Mouse (Mus musculus): Measurements from ENCODE around the gene Ctnna3. TPM values are rescaled to one million over a fixed set of nuclear protein-coding genes. Genes with fewer than 3 reads are reported as not detected.

Gene Ctnna3
- polyA plus RNA-seq, 1 experiment from 2014 or later, result 1.1 TPM

DNA sequence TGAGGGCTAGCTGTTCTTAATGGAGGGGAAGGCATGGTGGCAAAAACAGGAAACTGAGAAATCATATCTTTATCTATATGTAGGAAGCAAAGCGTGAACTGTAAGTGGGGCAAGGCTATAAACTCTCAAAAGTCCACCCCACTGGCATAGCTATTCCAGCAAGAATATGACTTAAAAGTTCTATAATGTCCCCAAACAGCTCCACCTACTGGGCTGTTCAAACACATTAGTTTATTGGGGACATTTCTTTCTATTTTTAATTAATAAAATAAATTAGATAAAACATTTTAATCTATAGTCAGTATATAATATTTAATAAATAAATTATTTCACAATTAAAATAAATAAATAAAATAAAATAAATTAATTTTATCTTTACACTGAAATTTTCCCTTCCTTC lies 845.2 kb downstream of the Ctnna3 start:
- no peaks in the 10 kb centered on the region for H3K27me3 ChIP-seq (replicated peaks; ENCODE audit: control insufficient read depth, insufficient read depth, low read length)
- H3K36me3 ChIP-seq (ENCODE audit: control insufficient read depth, insufficient read depth), result no peaks in the 10 kb centered on the region
- no peaks in the 10 kb centered on the region for H3K4me1 ChIP-seq (replicated peaks; ENCODE audit: control insufficient read depth, insufficient read depth, low read length)
- 90% methylated on average over 1 of the region's 1 CpGs for WGBS
- H3K9me3 ChIP-seq (ENCODE audit: control insufficient read depth, low read length), result peaks cover 4% of the 10 kb centered on the region; the same call in 1 of the 2 replicates
- H3K27ac ChIP-seq (ENCODE audit: low read length), result no peak overlapping the region
- H3K4me3 ChIP-seq (replicated peaks; ENCODE audit: low read length), result no peak overlapping the region
- H3K9ac ChIP-seq (replicated peaks; ENCODE audit: low read depth, low read length), result no peak overlapping the region
- no peak overlapping the region for H3K4me2 ChIP-seq (ENCODE audit: low read length)
- ATAC-seq, result no peak

- no peaks in the 10 kb centered on the region for H3K36me3 ChIP-seq (ENCODE audit: control insufficient read depth, insufficient read depth)
- H3K9ac ChIP-seq (replicated peaks; ENCODE audit: low read depth, low read length), result no peak overlapping the region
- H3K4me1 ChIP-seq (replicated peaks; ENCODE audit: control insufficient read depth, insufficient read depth, low read length), result no peaks in the 10 kb centered on the region
- no peaks in the 10 kb centered on the region for H3K27me3 ChIP-seq (replicated peaks; ENCODE audit: control insufficient read depth, insufficient read depth, low read length)
- ATAC-seq, result no peak; the same call in 1 of the 2 replicates
- no peak overlapping the region for H3K27ac ChIP-seq (ENCODE audit: low read length)
- H3K4me2 ChIP-seq (ENCODE audit: low read length), result no peak overlapping the region
- no peaks in the 10 kb centered on the region for H3K9me3 ChIP-seq (ENCODE audit: control insufficient read depth, low read length)
- 74% methylated on average over 2 of the region's 2 CpGs for WGBS
- H3K4me3 ChIP-seq (replicated peaks; ENCODE audit: low read length), result no peak overlapping the region
Observed at GRCm38 (mm10) chr10:64278836-64279235, 848.9 kb downstream of the Ctnna3 start.

- no peak for ATAC-seq
- Histone ChIP-seq H3K27me3 (replicated peaks; ENCODE audit: control insufficient read depth, insufficient read depth, low read length) (no peaks in the 10 kb centered on the region), H3K4me3 (replicated peaks; ENCODE audit: low read length) (no peak overlapping the region), H3K27ac (ENCODE audit: low read length) (no peak overlapping the region), H3K9me3 (ENCODE audit: control insufficient read depth, low read length) (no peaks in the 10 kb centered on the region), H3K4me1 (replicated peaks; ENCODE audit: control insufficient read depth, insufficient read depth, low read length) (no peaks in the 10 kb centered on the region), H3K9ac (replicated peaks; ENCODE audit: low read depth, low read length) (no peak overlapping the region), H3K36me3 (ENCODE audit: control insufficient read depth, insufficient read depth) (no peaks in the 10 kb centered on the region), H3K4me2 (ENCODE audit: low read length) (no peak overlapping the region)
Observed at GRCm38 (mm10) chr10:64305802-64306201, 875.9 kb downstream of the Ctnna3 start.

DNA sequence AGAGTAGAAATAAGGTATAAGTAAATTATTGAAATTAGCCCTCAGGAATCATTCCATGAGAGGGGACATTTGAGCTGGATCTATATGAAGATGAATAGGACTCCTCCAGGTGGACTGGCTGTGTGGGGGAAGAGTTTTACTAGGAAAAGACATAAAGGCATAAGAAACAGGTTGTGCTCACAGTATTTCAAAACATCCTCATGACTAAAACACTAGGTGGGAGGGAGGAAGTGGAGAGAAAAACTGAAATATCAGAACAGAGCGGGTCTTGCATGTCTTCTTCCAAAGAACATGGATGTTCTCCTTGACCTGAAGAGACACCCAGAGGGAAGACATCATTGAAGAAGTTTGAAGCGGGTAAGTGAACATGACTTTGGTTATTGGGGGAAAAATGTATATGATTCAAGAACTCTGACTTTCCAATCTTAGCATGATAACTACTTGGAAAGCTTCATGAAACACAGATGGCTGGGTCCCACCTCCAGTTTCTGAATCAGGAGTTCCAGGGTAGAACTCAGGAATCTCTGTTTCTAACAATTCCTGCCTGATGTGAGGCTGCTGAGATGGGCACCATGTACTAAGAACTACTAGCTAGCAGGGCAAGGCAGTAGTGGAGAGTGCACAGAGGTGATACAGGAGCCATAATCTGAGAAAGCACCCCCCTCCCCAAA lies 881.9 kb downstream of the Ctnna3 start:
- H3K9ac ChIP-seq (replicated peaks; ENCODE audit: low read depth, low read length), result no peak overlapping the region
- H3K4me1 ChIP-seq (replicated peaks; ENCODE audit: control insufficient read depth, insufficient read depth, low read length), result no peaks in the 10 kb centered on the region
- no peak for ATAC-seq
- H3K9me3 ChIP-seq (ENCODE audit: control insufficient read depth, low read length), result no peaks in the 10 kb centered on the region
- no peaks in the 10 kb centered on the region for H3K27me3 ChIP-seq (replicated peaks; ENCODE audit: control insufficient read depth, insufficient read depth, low read length)
- H3K36me3 ChIP-seq (ENCODE audit: control insufficient read depth, insufficient read depth), result no peaks in the 10 kb centered on the region
- no peak overlapping the region for H3K4me2 ChIP-seq (ENCODE audit: low read length)
- H3K4me3 ChIP-seq (replicated peaks; ENCODE audit: low read length), result no peak overlapping the region
- 94% methylated on average over 2 of the region's 2 CpGs for WGBS
- H3K27ac ChIP-seq (ENCODE audit: low read length), result no peak overlapping the region

DNA sequence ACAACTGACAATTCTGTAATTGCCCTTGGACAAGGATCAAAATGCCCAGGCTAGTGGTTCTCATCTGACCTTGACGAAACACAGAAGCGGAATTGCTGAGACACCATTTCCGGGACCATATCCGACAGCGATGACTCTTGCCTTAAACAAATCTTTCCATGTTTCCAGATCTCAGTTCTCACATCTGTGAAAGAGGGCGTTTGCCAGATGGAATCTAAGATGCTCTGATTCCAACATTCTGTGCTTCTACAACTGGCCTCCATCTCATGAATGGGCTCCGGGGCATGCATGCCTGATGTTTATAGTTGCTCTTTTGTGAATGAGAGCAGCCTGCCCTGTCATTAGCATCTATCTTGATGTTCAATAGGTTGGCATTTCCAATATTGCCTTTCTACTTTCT lies 890.4 kb downstream of the Ctnna3 start:
- H3K4me3 ChIP-seq (replicated peaks; ENCODE audit: low read length), result no peak overlapping the region
- H3K9ac ChIP-seq (replicated peaks; ENCODE audit: low read depth, low read length), result no peak overlapping the region
- no peaks in the 10 kb centered on the region for H3K36me3 ChIP-seq (ENCODE audit: control insufficient read depth, insufficient read depth)
- ATAC-seq, result no peak
- no peaks in the 10 kb centered on the region for H3K4me1 ChIP-seq (replicated peaks; ENCODE audit: control insufficient read depth, insufficient read depth, low read length)
- WGBS, result 80% methylated on average over 7 of the region's 7 CpGs
- no peak overlapping the region for H3K27ac ChIP-seq (ENCODE audit: low read length)
- H3K4me2 ChIP-seq (ENCODE audit: low read length), result no peak overlapping the region
- no peaks in the 10 kb centered on the region for H3K9me3 ChIP-seq (ENCODE audit: control insufficient read depth, low read length)
- H3K27me3 ChIP-seq (replicated peaks; ENCODE audit: control insufficient read depth, insufficient read depth, low read length), result no peaks in the 10 kb centered on the region

DNA sequence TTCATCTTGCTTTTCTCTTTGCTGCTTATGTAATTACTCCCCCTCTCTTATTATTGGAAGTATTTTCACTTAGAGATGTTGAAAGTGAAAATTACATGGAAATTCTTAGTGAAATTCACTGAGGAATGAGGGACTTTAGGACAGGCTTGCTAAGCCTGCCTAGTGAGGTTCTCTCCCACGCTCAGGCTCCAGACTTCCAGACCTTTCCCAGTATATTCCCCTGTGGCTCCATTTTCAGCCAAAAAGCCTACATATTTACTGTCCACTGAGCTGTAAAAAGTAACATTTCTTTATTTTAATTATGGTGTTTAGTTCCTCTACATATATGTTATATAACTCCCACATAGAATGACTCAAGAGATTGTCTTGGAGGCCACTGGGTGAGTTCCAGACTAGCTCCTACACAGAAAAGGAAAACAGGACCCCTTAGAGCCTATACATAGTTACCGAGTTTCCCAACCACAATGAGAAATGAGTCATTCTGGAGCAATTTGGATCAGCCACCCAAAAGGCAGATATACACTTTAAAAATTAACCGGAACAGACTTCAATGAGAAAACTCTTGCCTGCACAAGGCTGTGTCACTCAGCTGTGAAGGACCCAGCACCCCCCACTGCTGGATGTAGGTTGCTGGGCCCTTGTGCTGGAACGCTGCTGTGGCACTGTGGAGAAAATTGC lies 912.9 kb downstream of the Ctnna3 start:
- 60% methylated on average over 4 of the region's 4 CpGs for WGBS
- H3K4me1 ChIP-seq (replicated peaks; ENCODE audit: control insufficient read depth, insufficient read depth, low read length), result no peaks in the 10 kb centered on the region

DNA sequence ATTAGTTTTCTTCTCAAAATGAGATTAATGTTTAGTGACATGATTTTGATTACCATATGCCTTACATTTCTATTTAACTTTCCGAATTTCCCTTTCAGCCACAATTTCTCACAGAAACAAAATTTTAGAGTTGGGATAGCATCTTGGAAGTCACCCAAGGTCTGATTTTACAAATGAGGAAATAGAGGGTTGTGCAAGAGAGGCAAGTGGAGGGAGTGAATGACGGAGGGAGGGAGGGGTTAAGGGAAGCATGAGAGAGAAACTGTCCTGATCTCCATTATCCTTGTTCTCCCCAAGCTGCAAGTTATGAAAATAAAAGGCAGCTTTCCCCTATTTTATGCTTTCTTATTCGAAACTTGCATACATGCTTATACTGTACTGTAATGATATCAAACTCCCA lies 943.4 kb downstream of the Ctnna3 start:
- no peak overlapping the region for H3K9ac ChIP-seq (replicated peaks; ENCODE audit: low read depth, low read length)
- no peak overlapping the region for H3K4me3 ChIP-seq (replicated peaks; ENCODE audit: low read length)
- no peaks in the 10 kb centered on the region for H3K27me3 ChIP-seq (replicated peaks; ENCODE audit: control insufficient read depth, insufficient read depth, low read length)
- H3K36me3 ChIP-seq (ENCODE audit: control insufficient read depth, insufficient read depth), result no peaks in the 10 kb centered on the region
- no peak overlapping the region for H3K4me2 ChIP-seq (ENCODE audit: low read length)
- no peaks in the 10 kb centered on the region for H3K9me3 ChIP-seq (ENCODE audit: control insufficient read depth, low read length)
- no peak for ATAC-seq
- no peaks in the 10 kb centered on the region for H3K4me1 ChIP-seq (replicated peaks; ENCODE audit: control insufficient read depth, insufficient read depth, low read length)
- H3K27ac ChIP-seq (ENCODE audit: low read length), result no peak overlapping the region
- 83% methylated on average over 3 of the region's 3 CpGs for WGBS

More for the DNA sequence above, 912.9 kb downstream of the Ctnna3 start:
- Histone ChIP-seq H3K9ac (replicated peaks; ENCODE audit: low read depth, low read length) (no peak overlapping the region), H3K4me2 (ENCODE audit: low read length) (no peak overlapping the region), H3K27me3 (replicated peaks; ENCODE audit: control insufficient read depth, insufficient read depth, low read length) (no peaks in the 10 kb centered on the region), H3K36me3 (ENCODE audit: control insufficient read depth, insufficient read depth) (no peaks in the 10 kb centered on the region), H3K4me3 (replicated peaks; ENCODE audit: low read length) (no peak overlapping the region), H3K9me3 (ENCODE audit: control insufficient read depth, low read length) (no peaks in the 10 kb centered on the region), H3K27ac (ENCODE audit: low read length) (no peak overlapping the region)
- ATAC-seq, result no peak

DNA sequence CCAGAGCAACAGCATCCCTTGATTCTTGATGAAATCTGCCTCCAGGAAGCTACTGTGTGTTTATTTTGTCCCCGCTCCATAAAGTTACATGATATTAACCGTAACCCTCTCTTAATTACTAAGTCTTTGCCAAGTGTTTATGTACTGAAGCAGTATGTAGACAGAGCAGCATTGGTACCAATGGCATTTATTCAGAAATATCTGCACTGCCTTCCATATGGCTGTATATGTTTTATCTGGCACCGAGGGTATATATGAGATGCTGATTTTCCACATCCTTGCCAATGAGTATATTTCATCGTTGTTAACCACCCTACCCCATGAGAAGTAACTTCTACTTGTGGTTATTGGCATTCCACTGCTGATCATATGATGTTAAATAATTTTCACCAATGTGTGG lies 947.9 kb downstream of the Ctnna3 start:
- Histone ChIP-seq H3K27ac (ENCODE audit: low read length) (no peak overlapping the region), H3K27me3 (replicated peaks; ENCODE audit: control insufficient read depth, insufficient read depth, low read length) (no peaks in the 10 kb centered on the region), H3K4me2 (ENCODE audit: low read length) (no peak overlapping the region), H3K9ac (replicated peaks; ENCODE audit: low read depth, low read length) (no peak overlapping the region), H3K36me3 (ENCODE audit: control insufficient read depth, insufficient read depth) (no peaks in the 10 kb centered on the region), H3K4me1 (replicated peaks; ENCODE audit: control insufficient read depth, insufficient read depth, low read length) (no peaks in the 10 kb centered on the region), H3K4me3 (replicated peaks; ENCODE audit: low read length) (no peak overlapping the region), H3K9me3 (ENCODE audit: control insufficient read depth, low read length) (no peaks in the 10 kb centered on the region)
- WGBS, result 77% methylated on average over 4 of the region's 4 CpGs
- peak; percentile 66; the same call in 1 of the 2 replicates for ATAC-seq

DNA sequence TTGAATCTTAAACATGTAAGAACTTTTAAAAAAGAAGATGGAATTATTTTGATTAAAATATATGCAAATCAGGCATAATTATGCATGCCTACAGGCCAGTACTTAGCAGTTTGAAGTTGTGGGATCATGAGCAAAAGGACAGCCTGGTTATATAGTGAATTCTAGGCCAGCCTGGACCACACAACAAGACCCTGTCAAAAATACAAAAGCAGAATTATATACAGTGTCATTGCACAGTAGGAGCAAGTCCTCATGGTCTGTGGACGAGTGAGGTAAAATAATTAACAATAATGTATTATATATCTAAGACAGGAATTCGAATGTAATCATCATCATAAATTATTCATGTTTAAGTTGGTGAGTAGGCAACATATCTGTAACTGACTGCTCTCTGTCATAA lies 966.7 kb downstream of the Ctnna3 start:
- no peak overlapping the region for H3K4me2 ChIP-seq (ENCODE audit: low read length)
- WGBS, result 54% methylated on average over 2 of the region's 2 CpGs
- no peaks in the 10 kb centered on the region for H3K36me3 ChIP-seq (ENCODE audit: control insufficient read depth, insufficient read depth)
- H3K27ac ChIP-seq (ENCODE audit: low read length), result no peak overlapping the region
- ATAC-seq, result no peak
- no peak overlapping the region for H3K4me3 ChIP-seq (replicated peaks; ENCODE audit: low read length)
- H3K27me3 ChIP-seq (replicated peaks; ENCODE audit: control insufficient read depth, insufficient read depth, low read length), result no peaks in the 10 kb centered on the region
- H3K9me3 ChIP-seq (ENCODE audit: control insufficient read depth, low read length), result no peaks in the 10 kb centered on the region
- no peaks in the 10 kb centered on the region for H3K4me1 ChIP-seq (replicated peaks; ENCODE audit: control insufficient read depth, insufficient read depth, low read length)
- H3K9ac ChIP-seq (replicated peaks; ENCODE audit: low read depth, low read length), result no peak overlapping the region
